Mouse (Mus musculus) liver, embryonic 14.5 days (tissue): ENCODE measurements at regions not wholly inside any gene's neighbourhood (a gene's known extent, or its start where the extent isn't known, plus 50 kb on each side); places are given as distances from the start of the nearest gene placed in this dataset.

Experiments used
- ATAC-seq: fragments of 200-750 bp; cut with Nextera tagmentation; 2 replicates; pipeline ENCODE4 v1.8.0; 2017; ENCODE audit warnings: moderate number of reproducible peaks, mild to moderate bottlenecking, moderate library complexity; ENCODE audit not compliant: insufficient read depth
- DNase-seq, 3 experiments: peaks; one replicate each; pipeline ENCODE4 v3.0.0-alpha.2; 2012 to 2013; ENCODE audit warnings: low read depth in 3 of 3, low spot score in 3 of 3
- H3K27ac ChIP-seq: fragments of 300-500 bp; sonication (generic); 2 replicates; pipeline ENCODE4 v1.5.1; 2014; ENCODE audit warnings: moderate library complexity, mild to moderate bottlenecking, control low read depth, inconsistent platforms
- H3K27me3 ChIP-seq: fragments of 300-500 bp; sonication (generic); 2 replicates; pipeline ENCODE4 v1.6.1; 2014; ENCODE audit warnings: mild to moderate bottlenecking, low read length, moderate library complexity; ENCODE audit not compliant: control insufficient read depth, insufficient read depth
- H3K36me3 ChIP-seq: fragments of 300-500 bp; sonication (generic); replicated peaks from 2 replicates; pipeline ENCODE4 v1.6.1; 2014; ENCODE audit warnings: low read depth; ENCODE audit not compliant: control insufficient read depth, insufficient read depth
- H3K4me1 ChIP-seq, 2 experiments: fragments of 200-500 bp in 1 of 2; fragments of 300-500 bp in 1 of 2; sonication (generic) in 1 of 2; replicated peaks; 2 replicates each; pipeline ENCODE4 v1.6.1; 2012 to 2014; ENCODE audit warnings: antibody characterized with exemption in 1 of 2, inconsistent platforms in 1 of 2, low read length in 1 of 2; ENCODE audit not compliant: control insufficient read depth in 2 of 2, insufficient read depth in 2 of 2
- H3K4me2 ChIP-seq: fragments of 300-500 bp; sonication (generic); 2 replicates; pipeline ENCODE4 v1.6.1; 2014; ENCODE audit warnings: low read depth, mild to moderate bottlenecking, control low read depth, moderate library complexity
- H3K4me3 ChIP-seq, 2 experiments: fragments of 200-500 bp in 1 of 2; fragments of 300-500 bp in 1 of 2; sonication (generic) in 1 of 2; 2 replicates each; pipeline ENCODE4 v1.5.1; 2012 to 2014; ENCODE audit warnings: low read depth in 2 of 2, low read length in 2 of 2, mild to moderate bottlenecking in 2 of 2, control low read depth in 1 of 2, inconsistent platforms in 1 of 2, moderate library complexity in 1 of 2; ENCODE audit not compliant: insufficient read depth in 1 of 2
- H3K9ac ChIP-seq: fragments of 300-500 bp; sonication (generic); replicated peaks from 2 replicates; pipeline ENCODE4 v1.6.1; 2014; ENCODE audit warnings: mild to moderate bottlenecking, control low read depth, moderate library complexity
- H3K9me3 ChIP-seq: fragments of 300-500 bp; sonication (generic); 2 replicates; pipeline ENCODE4 v1.6.1; 2016; ENCODE audit warnings: low read length, mixed read lengths; ENCODE audit not compliant: control insufficient read depth
- CTCF ChIP-seq: IDR thresholded peaks from 2 replicates; pipeline ENCODE4 v1.5.1; 2016; ENCODE audit warnings: antibody characterized with exemption, low read depth, control low read depth
- EP300 ChIP-seq: IDR thresholded peaks from 2 replicates; pipeline ENCODE4 v1.6.1; 2016; ENCODE audit warnings: antibody characterized with exemption, low read depth
- WGBS: fragments of 180-500 bp; shearing (Covaris S2); extraction: QIAGEN DNeasy Blood & Tissue Kit; methylation state at CpG from one replicate; pipeline ENCODE4 v1.1.7; 2014; ENCODE audit not compliant: insufficient replicate concordance; 5-methylcytosine and 5-hydroxymethylcytosine counted together

GRCm38 (mm10) chr7:70205900-70206299 is 160.6 kb downstream of the Nr2f2 start:
- H3K4me3 ChIP-seq: no peak overlapping the region
- H3K4me2 ChIP-seq: no peak overlapping the region
- H3K9me3 ChIP-seq: no peaks in the 10 kb centered on the region
- 58% methylated on average over 1 of the region's 1 CpGs for whole genome bisulfite sequencing
- no peak for TF ChIP-seq CTCF
- TF ChIP-seq EP300: no peak
- H3K27me3 ChIP-seq: no peaks in the 10 kb centered on the region
- no peaks in the 10 kb centered on the region for H3K4me1 ChIP-seq
- ATAC-seq (no peak), DNase-seq (no peak)
- H3K27ac ChIP-seq: no peak overlapping the region
- no peak overlapping the region for H3K9ac ChIP-seq
- no peaks in the 10 kb centered on the region for H3K36me3 ChIP-seq

- 74% methylated on average over 4 of the region's 4 CpGs for WGBS
- Histone ChIP-seq H3K4me1 (no peaks in the 10 kb centered on the region), H3K36me3 (no peaks in the 10 kb centered on the region), H3K4me2 (no peak overlapping the region), H3K9me3 (no peaks in the 10 kb centered on the region), H3K27me3 (no peaks in the 10 kb centered on the region), H3K9ac (no peak overlapping the region), H3K27ac (no peak overlapping the region), H3K4me3 (no peak overlapping the region)
- DNase-seq: no peak
- TF ChIP-seq EP300 (no peak), CTCF (no peak)
- ATAC-seq: no peak
Measured at GRCm38 (mm10) chr7:70200188-70200587, 166.3 kb downstream of the Nr2f2 start.

- Histone ChIP-seq H3K4me3 (no peak overlapping the region), H3K27ac (no peak overlapping the region), H3K4me2 (no peak overlapping the region), H3K9ac (no peak overlapping the region), H3K9me3 (no peaks in the 10 kb centered on the region), H3K27me3 (no peaks in the 10 kb centered on the region), H3K4me1 (no peaks in the 10 kb centered on the region), H3K36me3 (no peaks in the 10 kb centered on the region)
- 49% methylated on average over 2 of the region's 2 CpGs for WGBS
- no peak for DNase-seq
- ATAC-seq: no peak
- no peak for TF ChIP-seq CTCF
- TF ChIP-seq EP300: no peak
Measured at GRCm38 (mm10) chr7:70178956-70179355, 187.6 kb downstream of the Nr2f2 start.

GRCm38 (mm10) chr7:70178006-70178405 is 188.5 kb downstream of the Nr2f2 start:
- Histone ChIP-seq H3K27ac (no peak overlapping the region), H3K27me3 (no peaks in the 10 kb centered on the region), H3K4me2 (no peak overlapping the region), H3K4me1 (no peaks in the 10 kb centered on the region), H3K4me3 (no peak overlapping the region), H3K36me3 (no peaks in the 10 kb centered on the region), H3K9ac (no peak overlapping the region), H3K9me3 (no peaks in the 10 kb centered on the region)
- 50% methylated on average over 2 of the region's 2 CpGs for WGBS
- DNase-seq: no peak
- ATAC-seq: no peak
- TF ChIP-seq EP300 (no peak), CTCF (no peak)

GRCm38 (mm10) chr7:70176686-70177259 is 189.8 kb downstream of the Nr2f2 start:
- DNase-seq: no peak
- WGBS: 73% methylated on average over 16 of the region's 16 CpGs
- Histone ChIP-seq H3K4me3 (no peak overlapping the region), H3K36me3 (no peaks in the 10 kb centered on the region), H3K27ac (no peak overlapping the region), H3K4me1 (no peaks in the 10 kb centered on the region), H3K9ac (no peak overlapping the region), H3K27me3 (no peaks in the 10 kb centered on the region), H3K9me3 (no peaks in the 10 kb centered on the region), H3K4me2 (no peak overlapping the region)
- TF ChIP-seq CTCF (no peak), EP300 (no peak)
- no peak for ATAC-seq
